Comparison of ENCODE assay signal across 8 mouse cellular contexts in genomic region chr19:7381906-7382247, GRCm38 (mm10). TPM values are rescaled to one million over a fixed set of nuclear protein-coding genes. Genes with fewer than 3 reads are reported as not detected.
DNase-seq lines count a peak whose midpoint lies in the region; ATAC-seq and TF ChIP-seq lines count a peak whose summit lies in the region.

No protein-coding gene starts in this region.

- peaks cover 12% of the 10 kb centered on the region for H3K79me3 ChIP-seq in C2C12 (ENCODE audit: low read depth)

- H3K9ac ChIP-seq in forebrain, embryonic 11.5 days (ENCODE audit: low read length): peak overlapping the region; percentile 89
- peak overlapping the region; percentile 73 for H3K9ac ChIP-seq in liver, embryonic 14.5 days (replicated peaks)

- peak overlapping the region; percentile 78 for H3K4me2 ChIP-seq in forebrain, embryonic 11.5 days (ENCODE audit: low read depth, low read length, severe bottlenecking)
- peak overlapping the region; percentile 94 for H3K4me2 ChIP-seq in liver, embryonic 14.5 days (ENCODE audit: low read depth)

- DNase-seq in heart, embryonic 10.5 days (ENCODE audit: low spot score): no peak
- DNase-seq in heart, postnatal 4 days: no peak
- no peak for DNase-seq in forebrain, embryonic 11.5 days (ENCODE audit: low spot score)
- no peak for DNase-seq in liver, embryonic 14.5 days (ENCODE audit: low read depth in 3 of 3, low spot score in 3 of 3)
- no peak for DNase-seq in gastrocnemius, postnatal 14 days
- no peak for DNase-seq in Muller cell, postnatal 12 days (ENCODE audit: inconsistent ontology term)
- DNase-seq in ovary, adult 18-20 months (ENCODE audit: low spot score): no peak

- H3K4me3 ChIP-seq in heart, embryonic 10.5 days: peak overlapping the region; percentile 91
- peak overlapping the region; percentile 77 for H3K4me3 ChIP-seq in C2C12 (ENCODE audit: insufficient read depth, poor library complexity, severe bottlenecking)
- peak overlapping the region; percentile 86 for H3K4me3 ChIP-seq in forebrain, embryonic 11.5 days (ENCODE audit: low read depth, low read length)
- H3K4me3 ChIP-seq in liver, embryonic 14.5 days (ENCODE audit: insufficient read depth in 1 of 2, low read depth in 2 of 2, low read length in 2 of 2): peak overlapping the region; percentile 76 to 79

- ATAC-seq in forebrain, embryonic 11.5 days (replicated peaks; ENCODE audit: low FRiP score): no peak
- no peak for ATAC-seq in liver, embryonic 14.5 days (ENCODE audit: insufficient read depth)

- WGBS in heart, embryonic 10.5 days: 3% methylated on average over 8 of the region's 8 CpGs
- WGBS in forebrain, embryonic 11.5 days: under 1% methylated on average over 8 of the region's 8 CpGs
- 15% methylated on average over 8 of the region's 8 CpGs for WGBS in liver, embryonic 14.5 days (ENCODE audit: insufficient replicate concordance)

- H3K4me1 ChIP-seq in heart, embryonic 10.5 days: peaks cover 32% of the 10 kb centered on the region
- peaks cover 9% of the 10 kb centered on the region for H3K4me1 ChIP-seq in forebrain, embryonic 11.5 days (replicated peaks; ENCODE audit: control insufficient read depth, insufficient read depth, low read length)
- peaks cover 4 to 13% of the 10 kb centered on the region in 2 experiments; a peak in 3 of 4 replicates for H3K4me1 ChIP-seq in liver, embryonic 14.5 days (replicated peaks; ENCODE audit: control insufficient read depth in 2 of 2, insufficient read depth in 2 of 2, low read length in 1 of 2)

- TF ChIP-seq CTCF in C2C12 (IDR thresholded peaks at IDR 0.05; ENCODE audit: control insufficient read depth, insufficient read depth, insufficient read length): no peak
- no peak for TF ChIP-seq CTCF in liver, embryonic 14.5 days (IDR thresholded peaks at IDR 0.05; ENCODE audit: low read depth)

- no peak for TF ChIP-seq EP300 in liver, embryonic 14.5 days (IDR thresholded peaks at IDR 0.05; ENCODE audit: low read depth)

- H3K9me3 ChIP-seq in heart, embryonic 10.5 days: 0 out of 2 replicates have a peak, but pooled peaks cover 2% of the 10 kb centered on the region
- peaks cover 2% of the 10 kb centered on the region; the same call in 1 of the 2 replicates for H3K9me3 ChIP-seq in forebrain, embryonic 11.5 days (ENCODE audit: control insufficient read depth, low read length)
- no peaks in the 10 kb centered on the region for H3K9me3 ChIP-seq in liver, embryonic 14.5 days (ENCODE audit: control insufficient read depth, low read length)

- peaks cover 53% of the 10 kb centered on the region for H3K79me2 ChIP-seq in C2C12 (ENCODE audit: control insufficient read depth, insufficient read depth)

- intact Hi-C loops in gastrocnemius, postnatal 14 days (cut with DNase I; ENCODE audit: low total_unique reads): no loop called here

- peaks cover 30% of the 10 kb centered on the region for H3K36me3 ChIP-seq in heart, embryonic 10.5 days
- H3K36me3 ChIP-seq in C2C12 (ENCODE audit: control insufficient read depth, insufficient read depth): peaks cover 5% of the 10 kb centered on the region
- H3K36me3 ChIP-seq in forebrain, embryonic 11.5 days (ENCODE audit: control insufficient read depth, insufficient read depth, low read length): no peaks in the 10 kb centered on the region; the same call in 1 of the 2 replicates
- H3K36me3 ChIP-seq in liver, embryonic 14.5 days (replicated peaks; ENCODE audit: control insufficient read depth, insufficient read depth, low read depth): no peaks in the 10 kb centered on the region

- peak overlapping the region; percentile 87 for H3ac ChIP-seq in C2C12 (ENCODE audit: control insufficient read depth, insufficient read length, low read depth)

- H3K27ac ChIP-seq in heart, embryonic 10.5 days: peak overlapping the region; percentile 99
- H3K27ac ChIP-seq in forebrain, embryonic 11.5 days (ENCODE audit: low read depth, low read length): peak overlapping the region; percentile 95; the same call in 1 of the 2 replicates
- no peak overlapping the region for H3K27ac ChIP-seq in liver, embryonic 14.5 days

- no peaks in the 10 kb centered on the region for H3K27me3 ChIP-seq in heart, embryonic 10.5 days (ENCODE audit: insufficient read depth, poor library complexity, severe bottlenecking)
- H3K27me3 ChIP-seq in C2C12 (ENCODE audit: control insufficient read depth, insufficient read depth, insufficient read length): no peaks in the 10 kb centered on the region
- no peaks in the 10 kb centered on the region for H3K27me3 ChIP-seq in forebrain, embryonic 11.5 days (ENCODE audit: control insufficient read depth, insufficient read depth, low read length)
- H3K27me3 ChIP-seq in liver, embryonic 14.5 days (ENCODE audit: control insufficient read depth, insufficient read depth, low read length): no peaks in the 10 kb centered on the region

TF ChIP-seq in C2C12, 6 proteins besides CTCF, POLR2A, EP300 and RAD21:
- TF ChIP-seq CEBPB (IDR thresholded peaks at IDR 0.05; ENCODE audit: low read depth): no peak
- no peak for TF ChIP-seq MAX (IDR thresholded peaks at IDR 0.05)
- no peak for TF ChIP-seq FOSL1 (IDR thresholded peaks at IDR 0.05; ENCODE audit: insufficient read depth, low read length, poor library complexity, severe bottlenecking)
- TF ChIP-seq MYOD1 (IDR thresholded peaks at IDR 0.05; ENCODE audit: control insufficient read depth, insufficient read length, low read depth): no peak

RNA-seq across cellular contexts. Expression of gene Spindoc, which starts 0.9 kb away (rescaled TPM):
- polyA plus RNA-seq in heart, embryonic 10.5 days (2016; fragmentation: Nextera tagmentation; extraction: Ambion mirVana): 26.8 and 35.5 TPM in 2 replicates
- 10 to 100 TPM; 29.4 to 30.8 TPM for total RNA-seq in heart, postnatal 4 days (2021)
- 21.6 TPM for polyA plus RNA-seq in C2C12 (2012; fragmentation: generic; extraction: Trizol)
- 39.9 and 52.0 TPM in 2 replicates for polyA plus RNA-seq in forebrain, embryonic 11.5 days (2014; fragmentation: Nextera tagmentation; extraction: Ambion mirVana)
- 2.5 and 2.9 TPM in 2 replicates for polyA plus RNA-seq in liver, embryonic 14.5 days (2012; rRNA removed)
- 2.2 and 2.6 TPM in 2 replicates for polyA plus RNA-seq in liver, embryonic 14.5 days (2014; fragmentation: Nextera tagmentation; extraction: Ambion mirVana)
- 1 to 10 TPM; 9.4 to 9.5 TPM for total RNA-seq in gastrocnemius, postnatal 14 days (2021)

RNA-seq across cellular contexts. Expression of gene 2700081O15Rik, which starts 35.5 kb away (rescaled TPM):
- 3.1 and 5.1 TPM in 2 replicates for polyA plus RNA-seq in heart, embryonic 10.5 days (2016; fragmentation: Nextera tagmentation; extraction: Ambion mirVana)
- total RNA-seq in heart, postnatal 4 days (2021): 10 to 100 TPM; 28.4 to 28.5 TPM
- 19.3 TPM for polyA plus RNA-seq in C2C12 (2012; fragmentation: generic; extraction: Trizol)
- polyA plus RNA-seq in forebrain, embryonic 11.5 days (2014; fragmentation: Nextera tagmentation; extraction: Ambion mirVana): 11.5 and 14.2 TPM in 2 replicates
- polyA plus RNA-seq in liver, embryonic 14.5 days (2012; rRNA removed): 5.6 and 6.3 TPM in 2 replicates
- polyA plus RNA-seq in liver, embryonic 14.5 days (2014; fragmentation: Nextera tagmentation; extraction: Ambion mirVana): 0.86 and 1.2 TPM in 2 replicates
- 10 to 100 TPM; 10.7 to 11.4 TPM for total RNA-seq in gastrocnemius, postnatal 14 days (2021)

RNA-seq across cellular contexts. Expression of gene Mark2, which starts 40.2 kb away (rescaled TPM):
- 37.4 and 50.6 TPM in 2 replicates for polyA plus RNA-seq in heart, embryonic 10.5 days (2016; fragmentation: Nextera tagmentation; extraction: Ambion mirVana)
- total RNA-seq in heart, postnatal 4 days (2021): 10 to 100 TPM; 54.9 to 58.4 TPM
- 27.2 TPM for polyA plus RNA-seq in C2C12 (2012; fragmentation: generic; extraction: Trizol)
- polyA plus RNA-seq in forebrain, embryonic 11.5 days (2014; fragmentation: Nextera tagmentation; extraction: Ambion mirVana): 61.2 and 62.0 TPM in 2 replicates
- 14.2 and 17.4 TPM in 2 replicates for polyA plus RNA-seq in liver, embryonic 14.5 days (2012; rRNA removed)
- polyA plus RNA-seq in liver, embryonic 14.5 days (2014; fragmentation: Nextera tagmentation; extraction: Ambion mirVana): 14.3 and 18.9 TPM in 2 replicates
- 10 to 100 TPM; 27.7 to 34.1 TPM for total RNA-seq in gastrocnemius, postnatal 14 days (2021)
